Mouse (Mus musculus): ENCODE measurements at regions not wholly inside any gene's neighbourhood (a gene's known extent, or its start where the extent isn't known, plus 50 kb on each side); places are given as distances from the start of the nearest gene placed in this dataset.

GRCm38 (mm10) chr15:56069511-56069910, 1407.9 kb downstream of the Slc22a22 start:
- TF ChIP-seq CTCF (IDR thresholded peaks at IDR 0.05; ENCODE audit: low read depth): no peak
- TF ChIP-seq EP300 (IDR thresholded peaks at IDR 0.05; ENCODE audit: low read depth): no peak
